ENCODE assay signal across 9 mouse cellular contexts in the genomic region with DNA sequence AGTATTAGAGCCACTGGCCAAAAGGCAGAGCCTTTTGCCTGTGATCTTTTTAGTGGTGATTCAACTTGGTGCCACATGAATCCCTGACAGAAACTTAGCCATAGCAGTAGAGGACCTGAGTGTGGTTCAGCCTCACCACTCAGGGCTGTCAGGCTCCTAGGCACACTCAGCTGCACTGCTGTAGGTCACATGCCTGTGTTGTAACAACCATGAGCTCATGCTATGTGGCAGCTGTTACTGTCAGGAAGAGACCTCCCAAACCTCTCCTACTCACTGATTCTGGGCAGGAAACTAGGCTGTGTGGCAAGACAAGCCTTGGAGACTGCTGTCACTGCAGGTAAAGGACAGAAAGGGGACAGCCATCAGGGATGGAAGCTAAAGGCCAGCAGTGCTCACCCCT.
DNase-seq lines count a peak whose midpoint lies in the region; ATAC-seq lines count a peak whose summit lies in the region.
"Had no signal": no experiment of that assay in that cellular context is flagged by ENCODE, and none has a peak within 500 bp of the region (broad histone marks: within the 10 kb centered on the region; RNA-seq: fewer than 3 reads in every experiment).

No protein-coding gene starts in this region.

- H3K4me3 ChIP-seq in heart, embryonic 10.5 days: no peak overlapping the region
- H3K4me3 ChIP-seq in lung, embryonic 16.5 days (ENCODE audit: low read length): no peak overlapping the region
- no peak overlapping the region for H3K4me3 ChIP-seq in hindbrain, embryonic 14.5 days (replicated peaks; ENCODE audit: low read length)
- H3K4me3 ChIP-seq: limb, embryonic 12.5 days had no signal

- peak; percentile 75 for ATAC-seq in lung, embryonic 16.5 days (ENCODE audit: low read depth)
- no peak for ATAC-seq in hindbrain, embryonic 14.5 days (ENCODE audit: low FRiP score)

- no peak overlapping the region for H3K4me2 ChIP-seq in lung, embryonic 16.5 days (ENCODE audit: low read depth, low read length)
- no peak overlapping the region for H3K4me2 ChIP-seq in hindbrain, embryonic 14.5 days (replicated peaks)
- H3K4me2 ChIP-seq: limb, embryonic 12.5 days had no signal

- peak overlapping the region; percentile 36; the same call in 1 of the 2 replicates for H3K27ac ChIP-seq in heart, embryonic 10.5 days
- no peak overlapping the region for H3K27ac ChIP-seq in lung, embryonic 16.5 days (ENCODE audit: low read length)
- H3K27ac ChIP-seq in hindbrain, embryonic 14.5 days: no peak overlapping the region
- H3K27ac ChIP-seq: limb, embryonic 12.5 days had no signal

- no peak overlapping the region for H3K9ac ChIP-seq in lung, embryonic 16.5 days (ENCODE audit: low read length)
- no peak overlapping the region for H3K9ac ChIP-seq in hindbrain, embryonic 14.5 days
- H3K9ac ChIP-seq: limb, embryonic 12.5 days had no signal

- peaks cover 20% of the 10 kb centered on the region for H3K36me3 ChIP-seq in heart, embryonic 10.5 days
- H3K36me3 ChIP-seq in lung, embryonic 16.5 days (ENCODE audit: control insufficient read depth, insufficient read depth, low read length): peaks cover 4% of the 10 kb centered on the region; the same call in 1 of the 2 replicates
- no peaks in the 10 kb centered on the region for H3K36me3 ChIP-seq in hindbrain, embryonic 14.5 days (replicated peaks; ENCODE audit: control insufficient read depth, insufficient read depth)

- DNase-seq in adrenal gland, adult 2 months: peak; percentile 47
- no peak for DNase-seq in adrenal gland, postnatal 4 days (ENCODE audit: low spot score in 2 of 2)
- DNase-seq in 3T3-L1 (ENCODE audit: low read depth, low spot score): peak; percentile 64
- DNase-seq in heart, embryonic 10.5 days (ENCODE audit: low spot score): no peak
- no peak for DNase-seq in cerebellum, adult 11 months
- no peak for DNase-seq in hindbrain, embryonic 14.5 days (ENCODE audit: low spot score)
- DNase-seq in cerebellum, adult 11-12 months: no peak

- H3K27me3 ChIP-seq in heart, embryonic 10.5 days (ENCODE audit: insufficient read depth, poor library complexity, severe bottlenecking): no peaks in the 10 kb centered on the region
- H3K27me3 ChIP-seq in lung, embryonic 16.5 days (ENCODE audit: control insufficient read depth, insufficient read depth, low read depth, low read length): no peaks in the 10 kb centered on the region
- no peaks in the 10 kb centered on the region for H3K27me3 ChIP-seq in hindbrain, embryonic 14.5 days (ENCODE audit: control insufficient read depth, insufficient read depth, low read length)
- H3K27me3 ChIP-seq: limb, embryonic 12.5 days had no signal

- no peaks in the 10 kb centered on the region for H3K9me3 ChIP-seq in heart, embryonic 10.5 days
- no peaks in the 10 kb centered on the region for H3K9me3 ChIP-seq in lung, embryonic 16.5 days (ENCODE audit: control insufficient read depth, low read length)
- no peaks in the 10 kb centered on the region for H3K9me3 ChIP-seq in hindbrain, embryonic 14.5 days (ENCODE audit: control insufficient read depth, low read length)
- H3K9me3 ChIP-seq: limb, embryonic 12.5 days had no signal

- peaks cover 34% of the 10 kb centered on the region for H3K4me1 ChIP-seq in heart, embryonic 10.5 days
- H3K4me1 ChIP-seq in lung, embryonic 16.5 days (replicated peaks; ENCODE audit: control insufficient read depth, insufficient read depth, low read length): peaks cover 18% of the 10 kb centered on the region
- H3K4me1 ChIP-seq in hindbrain, embryonic 14.5 days (replicated peaks; ENCODE audit: control insufficient read depth, insufficient read depth, low read length): peaks cover 15% of the 10 kb centered on the region

Comparison
In these comparisons a context has a peak if more than half of its experiments do, and no peak if none do; other contexts are left out.
1. DNase-seq: peak in adrenal gland, adult 2 months (single experiment) and 3T3-L1 (single experiment); none in adrenal gland, postnatal 4 days (0 of 2), heart, embryonic 10.5 days (single experiment), cerebellum, adult 11 months (single experiment), hindbrain, embryonic 14.5 days (single experiment) and cerebellum, adult 11-12 months (single experiment).